Mouse (Mus musculus): Measurements from ENCODE around the gene Arfgef3. TPM values are rescaled to one million over a fixed set of nuclear protein-coding genes. Genes with fewer than 3 reads are reported as not detected.

Gene Arfgef3
- polyA plus RNA-seq, 1 experiment from 2014 or later = 0.41 TPM

DNA sequence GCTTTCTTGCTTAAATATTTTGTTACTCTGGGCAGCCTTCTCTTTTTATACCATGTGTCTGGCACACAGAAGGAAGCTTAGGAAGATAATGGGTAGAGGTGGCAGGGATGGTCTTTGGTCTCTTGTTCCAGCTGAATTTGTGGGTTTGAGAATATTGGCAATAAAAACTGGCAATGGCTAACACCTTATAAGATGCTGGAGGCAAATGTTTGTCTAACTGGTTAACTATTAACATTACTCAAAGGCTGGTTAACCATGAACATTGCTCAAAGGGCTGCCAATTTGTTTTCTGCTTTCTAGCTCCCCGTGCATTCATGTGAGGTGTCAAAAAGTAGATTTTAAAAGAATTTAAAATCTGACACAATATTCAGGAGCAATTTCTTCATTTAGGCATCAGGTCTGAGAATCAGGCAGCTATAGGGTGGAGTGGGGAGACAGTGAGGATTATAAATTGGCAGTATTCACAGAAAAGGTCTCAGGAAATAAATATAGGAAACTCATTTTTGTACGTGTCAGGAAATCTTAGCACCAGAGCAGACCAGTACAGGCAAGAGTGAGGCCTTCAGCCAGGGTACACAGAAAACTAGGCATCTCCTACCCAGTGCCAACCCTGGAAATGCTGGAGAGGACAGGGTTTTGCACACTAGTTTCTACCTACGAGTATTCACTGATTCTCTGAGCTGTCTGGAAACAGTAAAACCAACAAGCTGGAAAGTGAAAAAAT is 62.9 kb downstream of the Arfgef3 start:
- Histone ChIP-seq H3K27me3 (replicated peaks) (no peaks in the 10 kb centered on the region), H3K36me3 (no peaks in the 10 kb centered on the region), H3K9me3 (0 out of 2 replicates have a peak, but pooled peaks cover 6% of the 10 kb centered on the region), H3K4me3 (no peak overlapping the region), H3K27ac (replicated peaks) (no peak overlapping the region), H3K4me2 (no peak overlapping the region), H3K9ac (no peak overlapping the region), H3K4me1 (peaks cover 6% of the 10 kb centered on the region; the same call in 1 of the 2 replicates)
- no peak for ATAC-seq (ENCODE audit: extremely low read depth, insufficient number of reproducible peaks, low FRiP score, low TSS enrichment)
- 72% methylated on average over 3 of the region's 3 CpGs for WGBS

DNA sequence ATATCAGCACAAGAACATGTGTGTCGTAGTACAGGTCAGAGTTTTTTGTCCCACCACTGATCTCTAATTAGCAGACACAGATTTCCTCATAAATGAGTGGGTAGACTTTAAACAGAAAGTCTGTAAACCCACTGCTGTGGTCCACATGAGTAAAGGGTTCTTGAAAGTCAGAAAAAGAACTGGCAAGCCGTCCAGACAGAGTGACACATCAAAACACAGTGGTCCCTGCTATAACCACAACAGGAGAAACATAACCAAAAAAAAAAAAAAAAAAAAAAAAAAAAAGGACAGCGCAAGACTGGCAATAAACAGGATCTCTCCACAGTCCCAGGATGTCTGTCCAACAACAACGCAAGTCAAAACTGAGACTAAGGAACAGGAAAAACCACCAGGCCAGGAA is 64.9 kb downstream of the Arfgef3 start:
- ATAC-seq (ENCODE audit: extremely low read depth, insufficient number of reproducible peaks, low FRiP score, low TSS enrichment) = no peak
- 69% methylated on average over 4 of the region's 4 CpGs for WGBS
- Histone ChIP-seq H3K9ac (no peak overlapping the region), H3K4me1 (peaks cover 6% of the 10 kb centered on the region; the same call in 1 of the 2 replicates), H3K9me3 (peaks cover 23% of the 10 kb centered on the region), H3K36me3 (no peaks in the 10 kb centered on the region), H3K4me3 (no peak overlapping the region), H3K27me3 (replicated peaks) (no peaks in the 10 kb centered on the region), H3K4me2 (no peak overlapping the region), H3K27ac (replicated peaks) (no peak overlapping the region)

DNA sequence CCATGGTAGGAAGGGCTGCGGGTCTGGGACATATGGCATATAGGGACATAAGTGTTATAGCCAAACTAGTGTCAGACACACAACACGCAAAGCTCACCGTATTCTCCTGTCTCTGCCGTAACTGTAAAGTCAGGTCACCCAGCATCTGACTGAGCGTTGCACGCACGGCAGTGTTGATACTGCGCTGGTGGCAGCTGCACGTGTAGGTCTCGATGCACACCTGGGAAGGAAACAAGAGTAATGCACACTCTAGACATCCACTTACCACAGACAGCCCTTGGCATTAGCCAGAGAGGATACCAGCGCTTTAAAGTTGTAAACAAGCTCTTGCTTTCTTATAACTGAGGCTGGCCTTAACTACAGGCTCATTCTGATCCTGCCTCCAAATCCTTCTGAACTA is 79.0 kb downstream of the Arfgef3 start:
- H3K36me3 ChIP-seq = 0 out of 2 replicates have a peak, but pooled peaks cover 3% of the 10 kb centered on the region
- 89% methylated on average over 11 of the region's 11 CpGs for WGBS
- H3K9me3 ChIP-seq = peaks cover 5% of the 10 kb centered on the region; the same call in 1 of the 2 replicates
- no peaks in the 10 kb centered on the region for H3K27me3 ChIP-seq (replicated peaks)
- no peaks in the 10 kb centered on the region for H3K4me1 ChIP-seq
- no peak overlapping the region for H3K9ac ChIP-seq
- no peak for ATAC-seq (ENCODE audit: extremely low read depth, insufficient number of reproducible peaks, low FRiP score, low TSS enrichment)
- H3K4me2 ChIP-seq = no peak overlapping the region
- no peak overlapping the region for H3K27ac ChIP-seq (replicated peaks)
- no peak overlapping the region for H3K4me3 ChIP-seq

DNA sequence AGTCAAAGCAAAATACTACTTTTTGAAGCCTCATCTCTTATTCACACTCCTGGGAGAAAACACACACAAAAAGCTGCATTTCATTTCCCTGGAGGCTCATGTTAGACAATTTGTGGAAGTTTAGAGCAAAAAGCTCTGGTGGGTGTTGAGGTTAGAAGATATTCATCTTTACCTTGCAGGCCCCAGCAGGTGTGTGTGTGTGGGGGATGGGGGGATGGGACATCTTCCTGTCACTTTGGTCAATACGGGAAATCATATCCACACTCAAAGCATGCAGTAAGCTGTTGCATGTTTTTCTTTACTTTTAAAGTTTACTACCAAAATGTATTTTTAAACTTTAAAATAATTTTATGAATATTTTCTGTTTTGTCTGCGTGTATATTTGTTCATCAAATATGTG is 79.7 kb downstream of the Arfgef3 start:
- no peaks in the 10 kb centered on the region for H3K4me1 ChIP-seq
- H3K4me2 ChIP-seq = no peak overlapping the region
- H3K9ac ChIP-seq = no peak overlapping the region
- 0 out of 2 replicates have a peak, but pooled peaks cover 5% of the 10 kb centered on the region for H3K36me3 ChIP-seq
- no peak for ATAC-seq (ENCODE audit: extremely low read depth, insufficient number of reproducible peaks, low FRiP score, low TSS enrichment)
- H3K27me3 ChIP-seq (replicated peaks) = no peaks in the 10 kb centered on the region
- no peak overlapping the region for H3K27ac ChIP-seq (replicated peaks)
- 68% methylated on average over 2 of the region's 2 CpGs for WGBS
- no peak overlapping the region for H3K4me3 ChIP-seq
- peaks cover 7% of the 10 kb centered on the region; the same call in 1 of the 2 replicates for H3K9me3 ChIP-seq

GRCm38 (mm10) chr10:18661606-18662220 is 82.0 kb downstream of the Arfgef3 start:
- ATAC-seq (ENCODE audit: extremely low read depth, insufficient number of reproducible peaks, low FRiP score, low TSS enrichment) = no peak
- no peak overlapping the region for H3K4me3 ChIP-seq
- 69% methylated on average over 1 of the region's 1 CpGs for WGBS
- no peaks in the 10 kb centered on the region for H3K4me1 ChIP-seq
- no peaks in the 10 kb centered on the region for H3K27me3 ChIP-seq (replicated peaks)
- no peak overlapping the region for H3K9ac ChIP-seq
- H3K27ac ChIP-seq (replicated peaks) = no peak overlapping the region
- H3K9me3 ChIP-seq = peaks cover 7% of the 10 kb centered on the region; the same call in 1 of the 2 replicates
- H3K36me3 ChIP-seq = 0 out of 2 replicates have a peak, but pooled peaks cover 5% of the 10 kb centered on the region
- H3K4me2 ChIP-seq = no peak overlapping the region

- peaks cover 7% of the 10 kb centered on the region; the same call in 1 of the 2 replicates for H3K9me3 ChIP-seq
- 81% methylated on average over 2 of the region's 2 CpGs for WGBS
- H3K27me3 ChIP-seq (replicated peaks) = no peaks in the 10 kb centered on the region
- H3K9ac ChIP-seq = no peak overlapping the region
- no peaks in the 10 kb centered on the region for H3K4me1 ChIP-seq
- H3K4me3 ChIP-seq = no peak overlapping the region
- no peak overlapping the region for H3K4me2 ChIP-seq
- no peak overlapping the region for H3K27ac ChIP-seq (replicated peaks)
- H3K36me3 ChIP-seq = 0 out of 2 replicates have a peak, but pooled peaks cover 5% of the 10 kb centered on the region
- no peak for ATAC-seq (ENCODE audit: extremely low read depth, insufficient number of reproducible peaks, low FRiP score, low TSS enrichment)
Measured at GRCm38 (mm10) chr10:18660998-18661397, 82.8 kb downstream of the Arfgef3 start.

DNA sequence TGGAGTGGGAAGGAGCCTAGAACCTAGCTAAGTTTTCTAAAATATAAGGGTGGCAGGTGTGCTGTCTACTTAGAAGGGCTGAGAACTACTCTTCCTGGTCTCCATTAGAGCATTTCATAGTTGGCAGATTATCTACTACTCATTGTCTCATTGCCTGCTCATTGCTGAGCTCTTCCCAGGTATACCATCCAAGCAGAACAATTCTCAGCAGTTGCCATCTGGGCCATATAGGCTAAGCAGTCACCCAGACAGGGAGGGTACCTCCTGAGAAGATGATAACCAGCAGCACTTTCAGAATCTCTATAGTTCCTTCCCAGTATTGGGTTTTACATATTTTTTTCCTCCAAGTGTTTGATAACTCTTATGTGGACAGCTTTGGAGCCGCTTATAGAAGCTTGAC is 86.2 kb downstream of the Arfgef3 start:
- ATAC-seq (ENCODE audit: extremely low read depth, insufficient number of reproducible peaks, low FRiP score, low TSS enrichment) = no peak
- no peak overlapping the region for H3K4me3 ChIP-seq
- peaks cover 7% of the 10 kb centered on the region; the same call in 1 of the 2 replicates for H3K9me3 ChIP-seq
- no peaks in the 10 kb centered on the region for H3K4me1 ChIP-seq
- H3K9ac ChIP-seq = no peak overlapping the region
- no peak overlapping the region for H3K27ac ChIP-seq (replicated peaks)
- WGBS = 79% methylated on average over 1 of the region's 1 CpGs
- H3K4me2 ChIP-seq = no peak overlapping the region
- 0 out of 2 replicates have a peak, but pooled peaks cover 5% of the 10 kb centered on the region for H3K36me3 ChIP-seq
- H3K27me3 ChIP-seq (replicated peaks) = no peaks in the 10 kb centered on the region

DNA sequence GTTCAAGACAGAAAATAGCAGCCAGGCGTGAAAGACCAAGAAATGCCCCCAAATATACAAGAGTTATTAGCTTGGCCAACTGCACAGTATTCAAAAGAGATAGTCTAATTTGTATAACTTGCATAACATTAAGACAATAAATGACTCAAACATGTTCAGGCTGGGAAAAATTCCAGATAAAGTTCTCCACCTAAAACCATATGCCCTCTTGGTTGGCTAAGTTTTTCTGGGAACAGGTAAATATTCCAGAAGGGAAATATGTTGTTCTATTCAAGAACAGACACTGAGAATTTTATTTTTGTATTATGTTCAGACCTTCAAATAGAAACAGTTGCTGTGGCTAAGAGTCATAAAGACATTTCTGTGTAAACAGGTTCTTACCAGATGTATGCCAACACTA is 96.7 kb downstream of the Arfgef3 start:
- H3K9ac ChIP-seq = no peak overlapping the region

GRCm38 (mm10) chr10:18646035-18646434 is 97.7 kb downstream of the Arfgef3 start:
- H3K4me2 ChIP-seq = no peak overlapping the region
- H3K27me3 ChIP-seq (replicated peaks) = no peaks in the 10 kb centered on the region
- no peak overlapping the region for H3K9ac ChIP-seq
- H3K27ac ChIP-seq (replicated peaks) = no peak overlapping the region
- H3K36me3 ChIP-seq = no peaks in the 10 kb centered on the region
- H3K4me3 ChIP-seq = no peak overlapping the region
- 68% methylated on average over 10 of the region's 10 CpGs for WGBS
- ATAC-seq (ENCODE audit: extremely low read depth, insufficient number of reproducible peaks, low FRiP score, low TSS enrichment) = no peak
- no peaks in the 10 kb centered on the region for H3K9me3 ChIP-seq
- no peaks in the 10 kb centered on the region for H3K4me1 ChIP-seq

More for the DNA sequence above, 96.7 kb downstream of the Arfgef3 start:
- no peak for ATAC-seq (ENCODE audit: extremely low read depth, insufficient number of reproducible peaks, low FRiP score, low TSS enrichment)
- Histone ChIP-seq H3K36me3 (no peaks in the 10 kb centered on the region), H3K9me3 (no peaks in the 10 kb centered on the region), H3K4me3 (no peak overlapping the region), H3K4me1 (no peaks in the 10 kb centered on the region), H3K27ac (replicated peaks) (no peak overlapping the region), H3K4me2 (no peak overlapping the region), H3K27me3 (replicated peaks) (no peaks in the 10 kb centered on the region)
- 59% methylated on average over 1 of the region's 1 CpGs for WGBS

- H3K4me3 ChIP-seq = no peak overlapping the region
- H3K27me3 ChIP-seq (replicated peaks) = no peaks in the 10 kb centered on the region
- no peak overlapping the region for H3K27ac ChIP-seq (replicated peaks)
- WGBS = 100% methylated on average over 1 of the region's 1 CpGs
- H3K4me1 ChIP-seq = no peaks in the 10 kb centered on the region
- ATAC-seq (ENCODE audit: extremely low read depth, insufficient number of reproducible peaks, low FRiP score, low TSS enrichment) = no peak
- H3K9ac ChIP-seq = no peak overlapping the region
- H3K9me3 ChIP-seq = no peaks in the 10 kb centered on the region
- H3K36me3 ChIP-seq = no peaks in the 10 kb centered on the region
- H3K4me2 ChIP-seq = no peak overlapping the region
Measured at GRCm38 (mm10) chr10:18644346-18644745, 99.4 kb downstream of the Arfgef3 start.

DNA sequence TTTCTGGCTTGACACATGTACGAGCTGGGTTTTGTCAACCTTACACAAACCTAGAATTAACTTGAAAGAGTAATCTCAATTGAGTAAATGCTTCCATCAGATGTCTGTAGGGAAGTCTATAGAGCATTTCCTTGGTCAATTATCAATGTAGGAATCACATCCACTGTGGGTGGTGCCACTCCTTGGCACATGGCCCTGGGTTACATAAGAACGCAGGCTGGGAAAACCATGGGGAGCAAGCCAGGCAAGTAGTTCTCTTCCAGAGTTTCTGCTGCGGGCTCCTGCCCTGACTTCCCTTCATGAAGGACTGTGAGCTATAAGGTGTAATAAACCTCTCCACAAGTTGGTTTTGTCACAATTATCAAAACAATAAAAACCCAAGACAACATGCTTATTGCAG is 100.2 kb downstream of the Arfgef3 start:
- H3K27me3 ChIP-seq (replicated peaks) = no peaks in the 10 kb centered on the region
- WGBS = 76% methylated on average over 3 of the region's 3 CpGs
- no peak overlapping the region for H3K4me3 ChIP-seq
- H3K4me2 ChIP-seq = no peak overlapping the region
- no peak for ATAC-seq (ENCODE audit: extremely low read depth, insufficient number of reproducible peaks, low FRiP score, low TSS enrichment)
- H3K36me3 ChIP-seq = no peaks in the 10 kb centered on the region
- H3K9ac ChIP-seq = no peak overlapping the region
- no peak overlapping the region for H3K27ac ChIP-seq (replicated peaks)
- no peaks in the 10 kb centered on the region for H3K9me3 ChIP-seq
- H3K4me1 ChIP-seq = no peaks in the 10 kb centered on the region
